Mouse (Mus musculus) hindbrain, embryonic 10.5 days (tissue): ENCODE measurements around the gene Pik3r2. TPM values are rescaled to one million over a fixed set of nuclear protein-coding genes. Genes with fewer than 3 reads are reported as not detected.

Experiments
- DNase-seq: peaks from one replicate; pipeline ENCODE4 v3.0.0-alpha.2; 2017; ENCODE audit warnings: low spot score
- H3K27ac ChIP-seq: fragments of 300-500 bp; sonication (generic); 2 replicates; pipeline ENCODE4 v1.5.1; 2016; ENCODE audit warnings: mild to moderate bottlenecking, moderate library complexity
- H3K27me3 ChIP-seq: fragments of 300-500 bp; sonication (generic); 2 replicates; pipeline ENCODE4 v1.6.1; 2016; ENCODE audit warnings: mild to moderate bottlenecking; ENCODE audit not compliant: poor library complexity, insufficient read depth, severe bottlenecking
- H3K36me3 ChIP-seq: fragments of 300-500 bp; sonication (generic); 2 replicates; pipeline ENCODE4 v1.6.1; 2016; ENCODE audit warnings: mild to moderate bottlenecking, moderate library complexity
- H3K4me1 ChIP-seq: fragments of 300-500 bp; sonication (generic); replicated peaks from 2 replicates; pipeline ENCODE4 v1.6.1; 2016; ENCODE audit warnings: mild to moderate bottlenecking
- H3K4me3 ChIP-seq: fragments of 300-500 bp; sonication (generic); 2 replicates; pipeline ENCODE4 v1.5.1; 2016; ENCODE audit warnings: mild to moderate bottlenecking, moderate library complexity
- H3K9me3 ChIP-seq: fragments of 300-500 bp; sonication (generic); 2 replicates; pipeline ENCODE4 v1.6.1; 2016; ENCODE audit warnings: mild to moderate bottlenecking, moderate library complexity
- WGBS: fragments of 180-500 bp; shearing (Covaris S2); methylation state at CpG from one replicate; pipeline ENCODE4 v1.1.7; 2016; 5-methylcytosine and 5-hydroxymethylcytosine counted together
- polyA plus RNA-seq: library from polyadenylated mRNA; unstranded; fragments of >200 nt; fragmentation: Nextera tagmentation; extraction: Ambion mirVana; gene quantifications from 2 replicates; pipeline ENCODE4 v1.2.1, GENCODE M21; 2016

The Pik3r2 gene
- polyA plus RNA-seq, 1 experiment from 2014 or later, result 82.1 TPM

DNA sequence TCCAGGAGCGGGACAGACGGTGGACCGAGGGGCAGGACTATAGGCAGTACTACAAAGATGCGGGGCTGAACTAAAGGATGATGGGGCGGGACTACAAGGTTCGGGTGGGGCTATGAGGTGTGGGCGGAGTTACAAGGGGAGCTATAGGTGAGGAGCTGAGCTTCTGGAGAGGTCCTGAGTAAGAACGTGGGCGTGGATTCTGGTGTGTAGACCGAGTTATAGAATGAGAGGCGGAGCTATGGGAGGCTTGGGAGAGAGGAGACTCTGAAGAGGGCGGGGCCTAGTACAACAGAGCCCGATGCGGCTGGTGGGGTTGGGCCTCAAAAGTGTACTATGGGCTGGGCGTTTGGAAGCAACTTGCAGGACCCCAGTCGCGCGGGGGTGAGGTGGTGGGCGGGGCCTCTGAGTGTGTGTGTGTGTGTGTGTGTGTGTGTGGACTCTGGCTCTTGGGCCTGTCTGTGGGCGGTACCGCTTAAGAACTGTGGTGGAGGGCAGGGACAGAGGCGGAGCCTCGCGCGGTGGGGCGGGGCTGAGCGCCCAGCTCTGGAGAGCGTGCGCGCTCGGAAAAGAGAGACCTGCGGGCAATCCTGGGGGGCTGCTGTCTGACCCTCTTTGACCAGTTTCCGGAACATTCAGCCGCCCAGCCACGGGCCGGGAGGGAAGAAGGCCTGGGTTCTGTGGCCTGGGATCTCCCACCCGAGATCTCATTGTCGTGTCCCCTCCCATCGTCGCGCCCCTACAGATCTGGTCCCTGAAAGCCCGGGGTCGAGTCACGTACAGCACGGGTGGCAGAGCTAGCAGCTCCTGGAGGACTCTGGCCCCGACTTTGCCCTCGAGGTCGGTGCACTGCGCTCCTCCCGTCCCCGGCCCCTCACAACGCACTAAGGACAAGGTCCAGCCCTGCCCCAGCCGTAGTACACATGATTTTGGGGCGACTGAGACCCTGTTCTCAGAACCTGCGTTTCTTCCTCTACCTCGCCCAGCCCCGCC lies 20.9 kb upstream of the Pik3r2 start:
- peak; percentile 94 for DNase-seq
- Histone ChIP-seq H3K4me3 (peak overlapping the region; percentile 69), H3K9me3 (no peaks in the 10 kb centered on the region), H3K4me1 (peaks cover 60% of the 10 kb centered on the region), H3K27me3 (peaks cover 84% of the 10 kb centered on the region), H3K36me3 (no peaks in the 10 kb centered on the region), H3K27ac (peak overlapping the region; percentile 87)
- WGBS, result 1% methylated on average over 57 of the region's 57 CpGs

DNA sequence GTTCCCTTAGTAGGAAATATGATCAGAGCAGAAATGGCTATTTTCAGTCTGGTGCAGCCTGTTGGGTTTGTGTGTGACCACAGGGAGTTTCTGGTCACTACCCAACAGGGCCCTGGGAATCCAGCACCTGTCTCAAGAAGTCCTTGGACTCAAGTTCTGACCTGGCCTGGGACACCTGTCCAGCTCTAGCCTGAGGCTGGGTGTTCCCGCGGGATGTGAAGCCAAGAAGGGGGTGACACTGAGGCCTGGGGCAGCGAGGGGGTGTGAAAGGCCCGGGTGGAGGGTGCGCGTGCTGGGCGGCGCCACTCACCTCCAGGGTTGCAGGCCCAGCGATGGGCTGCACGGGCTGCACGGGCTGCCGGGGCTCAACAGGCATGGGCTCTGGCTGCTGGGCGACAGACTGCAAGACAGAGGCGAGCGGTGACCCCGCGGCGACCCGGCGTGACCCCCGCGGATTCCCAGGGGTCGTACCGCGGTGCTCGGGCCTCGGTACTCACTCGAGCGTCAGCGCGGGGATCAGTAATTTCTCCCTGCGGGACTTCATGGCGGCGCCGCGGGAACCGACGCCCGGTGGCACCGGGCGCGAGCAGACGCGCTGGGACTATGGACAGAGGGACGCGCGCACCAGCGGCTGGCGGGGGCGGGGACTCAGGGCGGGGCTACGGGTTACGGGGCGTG lies 20.0 kb upstream of the Pik3r2 start:
- 2% methylated on average over 54 of the region's 54 CpGs for WGBS
- Histone ChIP-seq H3K27ac (peak overlapping the region; percentile 87), H3K27me3 (peaks cover 75% of the 10 kb centered on the region), H3K4me1 (peaks cover 68% of the 10 kb centered on the region), H3K4me3 (peak overlapping the region; percentile 69), H3K36me3 (no peaks in the 10 kb centered on the region), H3K9me3 (no peaks in the 10 kb centered on the region)
- DNase-seq, result no peak

DNA sequence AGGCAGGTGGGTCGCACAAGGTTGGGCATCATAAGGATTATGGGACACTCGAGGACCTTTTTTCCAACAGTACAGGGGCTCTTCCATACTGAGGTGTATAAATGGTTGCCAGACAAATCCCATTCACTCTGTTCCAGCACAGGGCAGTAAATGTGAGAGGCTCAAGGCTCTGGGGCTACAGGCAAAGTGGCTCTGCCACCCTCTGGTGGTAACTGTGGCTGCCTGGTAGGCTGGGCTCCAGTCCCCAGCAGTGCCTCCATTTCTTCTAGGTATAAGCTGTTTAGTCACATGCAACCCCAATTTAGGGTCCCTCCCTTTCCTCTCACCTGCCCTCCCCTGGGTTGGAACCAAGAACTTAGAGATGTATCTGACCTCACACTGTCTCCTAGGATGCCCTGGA lies 18.9 kb upstream of the Pik3r2 start:
- Histone ChIP-seq H3K4me3 (no peak overlapping the region), H3K27me3 (peaks cover 73% of the 10 kb centered on the region), H3K27ac (no peak overlapping the region), H3K9me3 (no peaks in the 10 kb centered on the region), H3K36me3 (no peaks in the 10 kb centered on the region), H3K4me1 (peaks cover 71% of the 10 kb centered on the region)
- DNase-seq, result no peak
- WGBS, result 87% methylated on average over 2 of the region's 2 CpGs

DNA sequence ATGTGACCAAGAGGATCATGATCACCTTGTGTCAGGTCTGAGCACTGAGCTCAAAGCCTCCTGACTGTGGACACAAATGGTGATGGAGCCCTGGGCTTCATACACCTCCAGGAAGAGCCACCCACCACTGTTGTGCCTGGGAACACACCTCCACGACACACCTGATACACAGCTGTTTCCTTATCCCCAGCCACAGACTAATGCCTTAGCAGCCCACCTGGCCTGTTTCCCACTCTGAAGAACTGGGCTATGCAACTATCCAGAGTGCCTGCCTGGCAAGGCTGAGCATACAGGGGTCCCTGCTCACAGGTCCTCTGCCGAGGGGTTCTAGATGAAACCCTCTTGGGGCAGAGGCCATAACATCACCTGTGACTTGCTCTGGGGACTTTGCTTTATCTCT lies 17.7 kb upstream of the Pik3r2 start:
- 89% methylated on average over 2 of the region's 2 CpGs for WGBS
- DNase-seq, result no peak
- Histone ChIP-seq H3K9me3 (no peaks in the 10 kb centered on the region), H3K4me3 (no peak overlapping the region), H3K4me1 (peaks cover 79% of the 10 kb centered on the region), H3K27me3 (peaks cover 72% of the 10 kb centered on the region), H3K36me3 (peaks cover 7% of the 10 kb centered on the region), H3K27ac (no peak overlapping the region)

DNA sequence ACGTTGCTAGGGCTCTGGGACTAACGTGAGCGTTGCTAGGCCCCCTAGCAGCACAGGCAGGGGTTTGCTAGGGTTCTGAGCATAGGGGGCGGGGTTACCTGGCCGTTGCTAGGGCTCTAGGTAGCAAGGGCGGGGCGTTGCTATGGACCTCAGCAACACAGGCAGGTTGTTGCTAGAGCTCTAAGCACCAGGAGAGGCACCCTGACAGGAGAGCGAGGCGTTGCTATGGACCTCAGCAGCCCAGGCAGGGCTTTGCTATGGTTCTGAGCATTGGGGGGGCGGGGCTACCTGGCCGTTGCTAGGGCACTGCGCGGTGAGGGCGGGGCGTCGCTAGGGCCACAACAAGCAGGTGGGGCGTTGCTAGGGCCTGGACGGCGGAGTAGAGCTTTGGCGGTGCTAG lies 16.2 kb upstream of the Pik3r2 start:
- H3K27me3 ChIP-seq, result peaks cover 71% of the 10 kb centered on the region
- H3K4me1 ChIP-seq, result peaks cover 87% of the 10 kb centered on the region
- WGBS, result 0% methylated on average over 20 of the region's 20 CpGs
- H3K9me3 ChIP-seq, result no peaks in the 10 kb centered on the region
- H3K4me3 ChIP-seq, result peak overlapping the region; percentile 74
- no peak for DNase-seq
- H3K36me3 ChIP-seq, result peaks cover 22% of the 10 kb centered on the region
- H3K27ac ChIP-seq, result peak overlapping the region; percentile 95

DNA sequence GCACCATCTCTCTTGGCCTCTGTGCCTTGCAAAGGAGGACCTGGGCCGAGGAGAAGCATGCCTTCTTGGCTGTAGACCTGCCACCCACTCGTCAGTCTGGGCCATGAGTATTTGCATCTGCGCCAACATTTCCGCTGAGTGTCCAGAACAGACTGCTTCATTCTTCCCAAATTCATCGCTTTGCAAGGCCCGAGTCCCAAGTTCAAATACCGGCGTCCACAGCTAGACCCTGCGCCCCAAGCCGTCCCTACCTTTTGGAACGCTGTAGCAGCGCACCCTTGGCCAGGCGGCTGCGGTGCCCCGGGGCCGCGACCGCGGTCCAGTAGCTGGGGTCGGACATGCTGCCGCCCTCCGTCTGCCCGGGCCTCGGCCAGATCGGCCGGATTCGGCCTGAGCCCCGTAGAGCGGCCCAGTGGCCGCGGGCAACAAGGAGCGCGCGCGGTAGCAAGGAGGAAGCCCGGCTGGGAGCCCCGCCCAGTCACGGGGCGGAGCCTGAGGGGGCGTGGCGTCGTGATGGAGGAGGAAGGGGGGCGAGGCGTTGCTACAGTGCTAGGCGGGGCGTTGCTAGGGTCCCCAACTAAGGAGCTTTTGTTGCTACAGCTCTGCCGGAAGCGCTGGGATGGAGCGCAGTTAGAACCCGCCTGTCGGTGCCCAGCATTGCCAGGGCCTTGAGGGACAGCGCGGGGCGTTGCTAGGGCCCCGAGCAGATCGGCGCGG lies 15.6 kb upstream of the Pik3r2 start:
- Histone ChIP-seq H3K9me3 (no peaks in the 10 kb centered on the region), H3K36me3 (peaks cover 27% of the 10 kb centered on the region), H3K4me3 (peak overlapping the region; percentile 74), H3K27me3 (peaks cover 75% of the 10 kb centered on the region), H3K4me1 (peaks cover 87% of the 10 kb centered on the region), H3K27ac (peak overlapping the region; percentile 95)
- 5% methylated on average over 58 of the region's 58 CpGs for WGBS
- peak; percentile 98 for DNase-seq

DNA sequence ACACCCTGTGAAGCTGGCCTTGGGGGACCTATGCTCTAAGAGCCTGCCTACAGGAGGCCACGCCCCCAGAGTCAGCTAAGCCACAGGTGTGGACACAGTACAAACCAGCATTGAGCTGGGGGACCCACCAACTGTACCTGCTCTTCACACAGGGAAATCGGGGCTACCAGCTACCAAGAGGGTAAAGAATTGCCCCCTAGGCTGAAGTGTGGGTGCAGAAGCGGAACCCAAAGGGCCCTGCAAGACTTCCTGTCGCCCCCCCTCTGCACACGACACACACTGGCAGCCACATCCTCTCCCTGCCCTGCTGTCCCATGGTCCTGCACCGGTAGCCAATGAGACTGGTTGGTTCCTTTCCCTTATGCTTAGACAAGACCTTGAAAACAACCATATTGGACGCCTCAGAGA lies 14.8 kb upstream of the Pik3r2 start:
- 79% methylated on average over 7 of the region's 7 CpGs for WGBS
- Histone ChIP-seq H3K27ac (peak overlapping the region; percentile 53; the same call in 1 of the 2 replicates), H3K27me3 (peaks cover 75% of the 10 kb centered on the region), H3K4me1 (peaks cover 79% of the 10 kb centered on the region), H3K9me3 (no peaks in the 10 kb centered on the region), H3K36me3 (peaks cover 36% of the 10 kb centered on the region), H3K4me3 (peak overlapping the region; percentile 74)
- no peak for DNase-seq

DNA sequence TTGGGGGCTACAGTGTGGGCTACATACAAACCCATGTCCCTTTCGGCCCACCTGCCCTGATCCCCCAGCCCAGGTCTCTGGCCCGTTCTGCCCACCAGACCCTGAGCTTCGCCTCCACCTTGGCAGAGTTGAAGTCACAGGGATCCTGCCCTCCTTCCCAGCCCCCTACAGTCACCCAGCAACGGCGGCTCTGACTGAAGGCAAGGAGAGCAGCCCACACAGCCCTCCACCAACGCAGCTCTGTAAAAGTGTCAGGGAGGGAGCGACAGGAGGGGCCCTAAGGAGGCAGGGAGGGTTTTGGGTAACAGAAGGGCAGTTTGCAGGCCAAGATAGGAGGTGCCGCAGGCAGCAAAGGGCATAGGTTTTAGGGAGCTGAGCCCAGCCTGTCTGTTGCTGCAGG lies 14.3 kb upstream of the Pik3r2 start:
- no peak for DNase-seq
- H3K4me3 ChIP-seq, result peak overlapping the region; percentile 74; the same call in 1 of the 2 replicates
- H3K36me3 ChIP-seq, result peaks cover 40% of the 10 kb centered on the region
- H3K9me3 ChIP-seq, result no peaks in the 10 kb centered on the region
- peaks cover 73% of the 10 kb centered on the region for H3K27me3 ChIP-seq
- 65% methylated on average over 8 of the region's 8 CpGs for WGBS
- peaks cover 76% of the 10 kb centered on the region for H3K4me1 ChIP-seq
- H3K27ac ChIP-seq, result peak overlapping the region; percentile 53; the same call in 1 of the 2 replicates

DNA sequence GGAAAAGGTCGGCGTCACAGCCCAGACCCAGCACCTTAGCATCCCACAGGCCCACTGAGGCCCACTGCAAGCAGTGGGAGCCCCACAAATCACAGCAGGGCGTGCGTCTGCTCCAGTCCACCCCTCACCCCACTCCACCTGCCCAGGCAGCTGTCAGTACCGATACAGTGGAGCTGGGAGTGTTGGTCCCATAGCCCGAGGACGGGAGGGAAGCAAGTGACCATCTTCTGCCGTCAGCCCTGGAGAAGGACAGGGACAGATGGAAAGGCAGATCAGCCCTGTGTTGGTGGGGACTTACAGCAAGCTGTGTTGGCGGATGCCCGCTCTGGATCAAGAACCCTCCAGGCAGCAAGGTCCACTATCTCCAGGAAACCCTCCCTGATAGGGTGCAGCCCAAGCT lies 12.5 kb upstream of the Pik3r2 start:
- H3K36me3 ChIP-seq, result peaks cover 58% of the 10 kb centered on the region
- H3K4me3 ChIP-seq, result 0 out of 2 replicates have a peak overlapping the region, but pooled peaks have one; percentile 0
- no peaks in the 10 kb centered on the region for H3K9me3 ChIP-seq
- H3K27me3 ChIP-seq, result peaks cover 56% of the 10 kb centered on the region
- H3K4me1 ChIP-seq, result peaks cover 65% of the 10 kb centered on the region
- 78% methylated on average over 10 of the region's 10 CpGs for WGBS
- H3K27ac ChIP-seq, result 0 out of 2 replicates have a peak overlapping the region, but pooled peaks have one; percentile 2
- no peak for DNase-seq

DNA sequence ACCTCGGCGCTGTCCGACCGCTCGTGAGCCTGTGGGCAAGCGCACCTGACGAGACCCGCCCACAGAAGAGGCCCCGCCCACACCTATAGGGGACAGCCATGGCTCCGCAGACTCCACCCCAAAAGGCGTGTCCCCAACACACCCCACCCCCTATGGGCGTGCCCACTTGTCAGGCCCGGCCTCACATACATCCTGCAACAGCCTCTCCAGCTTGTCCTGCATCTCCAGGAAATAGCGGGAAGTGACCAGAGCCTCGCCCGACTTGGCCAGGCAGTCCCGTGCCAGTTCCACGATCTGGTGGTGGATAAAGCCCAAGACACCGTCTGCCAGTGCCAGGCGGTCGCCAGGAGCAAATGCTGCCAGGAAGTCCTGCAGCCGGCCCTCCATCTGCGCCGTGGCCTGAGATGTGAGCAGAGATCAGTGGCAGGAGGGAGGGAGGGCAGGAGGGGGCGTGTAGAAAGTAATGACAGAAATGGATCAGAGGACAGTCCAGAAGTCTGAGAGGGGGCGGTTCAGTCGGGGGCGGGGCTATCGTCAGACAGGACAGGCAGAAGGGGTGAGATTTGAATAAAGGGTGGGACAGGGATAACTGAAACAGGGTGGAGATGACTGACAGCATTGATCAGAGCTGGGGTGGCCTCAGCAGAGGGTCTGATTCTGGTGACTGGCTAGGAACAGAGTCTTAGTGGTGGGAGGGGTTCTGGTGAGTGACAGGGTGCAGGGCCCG lies 11.6 kb upstream of the Pik3r2 start:
- WGBS, result 14% methylated on average over 30 of the region's 30 CpGs
- Histone ChIP-seq H3K27me3 (peaks cover 46% of the 10 kb centered on the region), H3K9me3 (no peaks in the 10 kb centered on the region), H3K27ac (peak overlapping the region; percentile 20; the same call in 1 of the 2 replicates), H3K4me3 (peak overlapping the region; percentile 43), H3K4me1 (peaks cover 57% of the 10 kb centered on the region), H3K36me3 (peaks cover 68% of the 10 kb centered on the region)
- peak; percentile 82 for DNase-seq

DNA sequence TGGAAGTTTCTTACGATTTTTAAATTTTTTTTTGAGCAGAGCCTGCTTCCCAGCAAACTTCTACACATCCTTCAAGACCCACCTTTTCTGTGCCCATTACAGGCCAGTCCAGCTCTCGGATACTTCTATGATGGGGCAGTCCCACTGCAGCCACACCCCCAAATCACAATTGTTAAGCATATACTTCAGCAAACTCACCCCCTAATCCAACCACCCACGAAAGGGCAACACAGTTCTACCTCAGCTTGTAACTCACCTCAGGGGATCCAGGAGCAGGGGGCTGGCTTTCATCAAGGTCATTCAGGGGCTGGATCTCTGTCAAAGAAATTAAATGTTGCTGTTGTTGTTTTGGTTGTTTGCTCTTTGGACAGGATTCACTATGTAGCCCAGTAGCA lies 10.5 kb upstream of the Pik3r2 start:
- Histone ChIP-seq H3K4me3 (peak overlapping the region; percentile 43; the same call in 1 of the 2 replicates), H3K27ac (no peak overlapping the region), H3K27me3 (peaks cover 46% of the 10 kb centered on the region), H3K9me3 (no peaks in the 10 kb centered on the region), H3K36me3 (peaks cover 78% of the 10 kb centered on the region), H3K4me1 (peaks cover 46% of the 10 kb centered on the region)
- 90% methylated on average over 3 of the region's 3 CpGs for WGBS
- DNase-seq, result no peak
